Mouse (Mus musculus): ENCODE measurements around the gene Ppip5k2.

GRCm38 (mm10) chr1:97697273-97697672, 72.9 kb downstream of the Ppip5k2 start:
- TF ChIP-seq CTCF (IDR thresholded peaks at IDR 0.05; ENCODE audit: low read depth, low read length), result no peak
- TF ChIP-seq TAL1 (conservative IDR thresholded peaks at IDR 0.05; ENCODE audit: low read depth, low read length), result no peak
- TF ChIP-seq GATA1 (IDR thresholded peaks at IDR 0.05; ENCODE audit: borderline replicate concordance, low read length), result no peak
- TF ChIP-seq GATA2 (IDR thresholded peaks at IDR 0.05; ENCODE audit: borderline replicate concordance, low read depth, low read length), result no peak
